Mouse (Mus musculus): ENCODE measurements around the gene Tmem163. TPM values are rescaled to one million over a fixed set of nuclear protein-coding genes. Genes with fewer than 3 reads are reported as not detected.

The Tmem163 gene
- polyA plus RNA-seq, 1 experiment from 2014 or later: 23.4 TPM

- Histone ChIP-seq H3K36me3 (ENCODE audit: control insufficient read depth, insufficient read depth, low read length) (no peaks in the 10 kb centered on the region), H3K9me3 (ENCODE audit: control insufficient read depth, low read length) (no peaks in the 10 kb centered on the region; the same call in 1 of the 2 replicates), H3K27ac (ENCODE audit: low read depth, low read length) (no peak overlapping the region), H3K4me1 (replicated peaks; ENCODE audit: control insufficient read depth, insufficient read depth, low read length) (no peaks in the 10 kb centered on the region), H3K27me3 (ENCODE audit: control insufficient read depth, insufficient read depth, low read length) (no peaks in the 10 kb centered on the region), H3K9ac (ENCODE audit: low read length) (no peak overlapping the region), H3K4me3 (ENCODE audit: low read depth, low read length) (no peak overlapping the region), H3K4me2 (ENCODE audit: low read depth, low read length, severe bottlenecking) (no peak overlapping the region)
- 91% methylated on average over 8 of the region's 8 CpGs for WGBS
- DNase-seq (ENCODE audit: low spot score): no peak
- no peak for ATAC-seq (replicated peaks; ENCODE audit: low FRiP score)
Measured at GRCm38 (mm10) chr1:127513140-127513539, 166.2 kb downstream of the Tmem163 start.

GRCm38 (mm10) chr1:127512709-127513108 lies 166.6 kb downstream of the Tmem163 start:
- Histone ChIP-seq H3K27ac (ENCODE audit: low read depth, low read length) (no peak overlapping the region), H3K9ac (ENCODE audit: low read length) (no peak overlapping the region), H3K4me2 (ENCODE audit: low read depth, low read length, severe bottlenecking) (no peak overlapping the region), H3K9me3 (ENCODE audit: control insufficient read depth, low read length) (no peaks in the 10 kb centered on the region; the same call in 1 of the 2 replicates), H3K27me3 (ENCODE audit: control insufficient read depth, insufficient read depth, low read length) (no peaks in the 10 kb centered on the region), H3K4me3 (ENCODE audit: low read depth, low read length) (no peak overlapping the region), H3K36me3 (ENCODE audit: control insufficient read depth, insufficient read depth, low read length) (no peaks in the 10 kb centered on the region), H3K4me1 (replicated peaks; ENCODE audit: control insufficient read depth, insufficient read depth, low read length) (no peaks in the 10 kb centered on the region)
- WGBS: 85% methylated on average over 6 of the region's 6 CpGs
- DNase-seq (ENCODE audit: low spot score) (no peak), ATAC-seq (replicated peaks; ENCODE audit: low FRiP score) (no peak)

DNA sequence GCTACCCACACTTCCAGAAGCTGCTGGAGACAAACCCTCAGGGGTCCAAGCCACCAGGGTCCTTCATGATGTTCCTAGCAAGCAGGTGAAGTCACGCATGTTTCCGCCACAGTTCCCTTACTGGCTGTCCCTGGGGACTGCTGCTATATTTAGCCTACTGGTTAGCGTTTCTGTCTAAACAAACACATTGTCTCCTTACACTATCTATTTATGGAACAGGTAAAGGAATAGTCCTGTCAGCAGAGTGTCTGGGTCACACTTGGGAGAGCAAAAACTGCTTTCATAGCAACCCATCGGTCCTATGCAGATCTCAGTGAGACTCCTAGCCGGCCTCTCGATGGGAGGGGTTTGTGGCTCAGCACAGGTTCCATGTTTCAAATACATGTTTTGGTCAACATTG lies 168.0 kb downstream of the Tmem163 start:
- Histone ChIP-seq H3K9me3 (ENCODE audit: control insufficient read depth, low read length) (no peaks in the 10 kb centered on the region; the same call in 1 of the 2 replicates), H3K27ac (ENCODE audit: low read depth, low read length) (no peak overlapping the region), H3K27me3 (ENCODE audit: control insufficient read depth, insufficient read depth, low read length) (no peaks in the 10 kb centered on the region), H3K4me2 (ENCODE audit: low read depth, low read length, severe bottlenecking) (no peak overlapping the region), H3K36me3 (ENCODE audit: control insufficient read depth, insufficient read depth, low read length) (no peaks in the 10 kb centered on the region), H3K4me1 (replicated peaks; ENCODE audit: control insufficient read depth, insufficient read depth, low read length) (no peaks in the 10 kb centered on the region), H3K4me3 (ENCODE audit: low read depth, low read length) (no peak overlapping the region), H3K9ac (ENCODE audit: low read length) (no peak overlapping the region)
- ATAC-seq (replicated peaks; ENCODE audit: low FRiP score) (no peak), DNase-seq (ENCODE audit: low spot score) (no peak)
- WGBS: 92% methylated on average over 6 of the region's 6 CpGs

DNA sequence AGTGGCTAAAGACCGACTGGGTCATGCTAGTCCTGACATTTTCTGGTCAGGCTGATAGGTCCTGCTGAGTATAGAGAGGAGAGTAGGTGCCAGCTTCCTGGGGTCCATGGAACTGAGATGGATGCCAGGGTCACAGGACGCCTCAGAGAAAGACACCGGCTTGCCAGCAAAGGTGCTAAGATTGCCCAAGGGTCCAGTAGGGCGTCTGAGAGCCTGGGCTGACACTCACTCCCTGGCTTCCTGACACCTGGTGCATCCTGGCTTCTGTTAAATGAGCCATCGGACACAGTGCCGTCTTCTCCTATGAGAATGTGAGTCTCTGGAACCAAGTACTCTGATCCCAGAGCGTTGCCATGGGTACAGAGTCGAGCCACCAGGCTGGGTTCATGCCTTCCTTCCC lies 170.4 kb downstream of the Tmem163 start:
- DNase-seq (ENCODE audit: low spot score) (no peak), ATAC-seq (replicated peaks; ENCODE audit: low FRiP score) (0 out of 2 replicates have a peak, but pooled peaks have one; percentile 14)
- 85% methylated on average over 8 of the region's 8 CpGs for WGBS
- H3K9ac ChIP-seq (ENCODE audit: low read length): no peak overlapping the region
- H3K4me3 ChIP-seq (ENCODE audit: low read depth, low read length): no peak overlapping the region
- H3K4me1 ChIP-seq (replicated peaks; ENCODE audit: control insufficient read depth, insufficient read depth, low read length): no peaks in the 10 kb centered on the region
- no peaks in the 10 kb centered on the region for H3K27me3 ChIP-seq (ENCODE audit: control insufficient read depth, insufficient read depth, low read length)
- no peaks in the 10 kb centered on the region for H3K9me3 ChIP-seq (ENCODE audit: control insufficient read depth, low read length)
- H3K27ac ChIP-seq (ENCODE audit: low read depth, low read length): no peak overlapping the region
- H3K36me3 ChIP-seq (ENCODE audit: control insufficient read depth, insufficient read depth, low read length): no peaks in the 10 kb centered on the region
- no peak overlapping the region for H3K4me2 ChIP-seq (ENCODE audit: low read depth, low read length, severe bottlenecking)

- Histone ChIP-seq H3K27ac (ENCODE audit: low read depth, low read length) (no peak overlapping the region), H3K27me3 (ENCODE audit: control insufficient read depth, insufficient read depth, low read length) (no peaks in the 10 kb centered on the region), H3K4me3 (ENCODE audit: low read depth, low read length) (no peak overlapping the region), H3K36me3 (ENCODE audit: control insufficient read depth, insufficient read depth, low read length) (no peaks in the 10 kb centered on the region), H3K9me3 (ENCODE audit: control insufficient read depth, low read length) (no peaks in the 10 kb centered on the region), H3K4me2 (ENCODE audit: low read depth, low read length, severe bottlenecking) (no peak overlapping the region), H3K4me1 (replicated peaks; ENCODE audit: control insufficient read depth, insufficient read depth, low read length) (no peaks in the 10 kb centered on the region), H3K9ac (ENCODE audit: low read length) (no peak overlapping the region)
- WGBS: 81% methylated on average over 16 of the region's 16 CpGs
- ATAC-seq (replicated peaks; ENCODE audit: low FRiP score) (peak; percentile 58; the same call in 1 of the 2 replicates), DNase-seq (ENCODE audit: low spot score) (no peak)
Measured at GRCm38 (mm10) chr1:127508067-127508739, 171.1 kb downstream of the Tmem163 start.

GRCm38 (mm10) chr1:127507042-127507650 lies 172.2 kb downstream of the Tmem163 start:
- H3K9me3 ChIP-seq (ENCODE audit: control insufficient read depth, low read length): no peaks in the 10 kb centered on the region
- H3K27ac ChIP-seq (ENCODE audit: low read depth, low read length): no peak overlapping the region
- no peak overlapping the region for H3K9ac ChIP-seq (ENCODE audit: low read length)
- DNase-seq (ENCODE audit: low spot score) (no peak), ATAC-seq (replicated peaks; ENCODE audit: low FRiP score) (no peak)
- H3K4me3 ChIP-seq (ENCODE audit: low read depth, low read length): no peak overlapping the region
- no peaks in the 10 kb centered on the region for H3K36me3 ChIP-seq (ENCODE audit: control insufficient read depth, insufficient read depth, low read length)
- no peaks in the 10 kb centered on the region for H3K4me1 ChIP-seq (replicated peaks; ENCODE audit: control insufficient read depth, insufficient read depth, low read length)
- H3K4me2 ChIP-seq (ENCODE audit: low read depth, low read length, severe bottlenecking): no peak overlapping the region
- H3K27me3 ChIP-seq (ENCODE audit: control insufficient read depth, insufficient read depth, low read length): no peaks in the 10 kb centered on the region
- 80% methylated on average over 10 of the region's 10 CpGs for WGBS

- H3K36me3 ChIP-seq (ENCODE audit: control insufficient read depth, insufficient read depth, low read length): no peaks in the 10 kb centered on the region
- ATAC-seq (replicated peaks; ENCODE audit: low FRiP score) (no peak), DNase-seq (ENCODE audit: low spot score) (no peak)
- H3K4me1 ChIP-seq (replicated peaks; ENCODE audit: control insufficient read depth, insufficient read depth, low read length): no peaks in the 10 kb centered on the region
- H3K9ac ChIP-seq (ENCODE audit: low read length): no peak overlapping the region
- 71% methylated on average over 17 of the region's 17 CpGs for WGBS
- H3K9me3 ChIP-seq (ENCODE audit: control insufficient read depth, low read length): no peaks in the 10 kb centered on the region
- no peaks in the 10 kb centered on the region for H3K27me3 ChIP-seq (ENCODE audit: control insufficient read depth, insufficient read depth, low read length)
- H3K4me3 ChIP-seq (ENCODE audit: low read depth, low read length): no peak overlapping the region
- no peak overlapping the region for H3K4me2 ChIP-seq (ENCODE audit: low read depth, low read length, severe bottlenecking)
- H3K27ac ChIP-seq (ENCODE audit: low read depth, low read length): peak overlapping the region; percentile 27; the same call in 1 of the 2 replicates
Measured at GRCm38 (mm10) chr1:127500701-127501100, 178.6 kb downstream of the Tmem163 start.

DNA sequence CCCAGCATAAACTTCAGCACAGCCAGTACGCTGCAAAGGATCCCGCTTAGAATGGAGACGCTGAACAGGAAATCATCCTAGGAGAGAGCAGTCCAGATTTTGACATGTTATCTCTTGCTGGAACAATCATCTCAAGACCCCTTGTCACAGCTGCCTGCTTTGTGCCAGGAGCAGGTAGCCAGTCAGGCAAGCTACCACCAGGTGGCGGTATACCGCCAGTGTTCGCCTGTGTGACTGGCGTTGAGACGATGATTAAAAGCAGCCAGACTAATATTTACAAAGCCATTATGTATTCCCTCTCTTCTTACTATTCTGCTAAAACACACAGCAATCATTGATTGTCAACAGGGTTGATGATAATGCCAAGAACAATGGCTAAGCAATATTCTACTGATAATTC lies 179.1 kb downstream of the Tmem163 start:
- H3K27ac ChIP-seq (ENCODE audit: low read depth, low read length): no peak overlapping the region
- WGBS: 8% methylated on average over 8 of the region's 8 CpGs
- H3K4me1 ChIP-seq (replicated peaks; ENCODE audit: control insufficient read depth, insufficient read depth, low read length): no peaks in the 10 kb centered on the region
- no peak overlapping the region for H3K4me2 ChIP-seq (ENCODE audit: low read depth, low read length, severe bottlenecking)
- H3K4me3 ChIP-seq (ENCODE audit: low read depth, low read length): no peak overlapping the region
- DNase-seq (ENCODE audit: low spot score): peak; percentile 94
- H3K27me3 ChIP-seq (ENCODE audit: control insufficient read depth, insufficient read depth, low read length): no peaks in the 10 kb centered on the region
- H3K36me3 ChIP-seq (ENCODE audit: control insufficient read depth, insufficient read depth, low read length): no peaks in the 10 kb centered on the region
- peak; percentile 60 for ATAC-seq (replicated peaks; ENCODE audit: low FRiP score)
- H3K9ac ChIP-seq (ENCODE audit: low read length): no peak overlapping the region
- H3K9me3 ChIP-seq (ENCODE audit: control insufficient read depth, low read length): no peaks in the 10 kb centered on the region

GRCm38 (mm10) chr1:127498746-127499145 lies 180.6 kb downstream of the Tmem163 start:
- no peaks in the 10 kb centered on the region for H3K27me3 ChIP-seq (ENCODE audit: control insufficient read depth, insufficient read depth, low read length)
- ATAC-seq (replicated peaks; ENCODE audit: low FRiP score): 0 out of 2 replicates have a peak, but pooled peaks have one; percentile 28
- no peak overlapping the region for H3K4me3 ChIP-seq (ENCODE audit: low read depth, low read length)
- H3K9ac ChIP-seq (ENCODE audit: low read length): no peak overlapping the region
- H3K36me3 ChIP-seq (ENCODE audit: control insufficient read depth, insufficient read depth, low read length): no peaks in the 10 kb centered on the region
- WGBS: 71% methylated on average over 9 of the region's 9 CpGs
- no peaks in the 10 kb centered on the region for H3K4me1 ChIP-seq (replicated peaks; ENCODE audit: control insufficient read depth, insufficient read depth, low read length)
- no peaks in the 10 kb centered on the region for H3K9me3 ChIP-seq (ENCODE audit: control insufficient read depth, low read length)
- DNase-seq (ENCODE audit: low spot score): no peak
- H3K4me2 ChIP-seq (ENCODE audit: low read depth, low read length, severe bottlenecking): no peak overlapping the region
- no peak overlapping the region for H3K27ac ChIP-seq (ENCODE audit: low read depth, low read length)
